Mouse (Mus musculus) hindbrain, embryonic 14.5 days (tissue): ENCODE data around the gene Cd52. TPM values are rescaled to one million over a fixed set of nuclear protein-coding genes. Genes with fewer than 3 reads are reported as not detected.

Experiments used
- ATAC-seq: fragments of 200-750 bp; cut with Nextera tagmentation; 2 replicates; pipeline ENCODE4 v1.8.0; 2017; ENCODE audit warnings: moderate number of reproducible peaks, mild to moderate bottlenecking, moderate TSS enrichment, moderate library complexity; ENCODE audit not compliant: low FRiP score
- DNase-seq: peaks from one replicate; pipeline ENCODE4 v3.0.0-alpha.2; 2015; ENCODE audit warnings: low spot score
- H3K27ac ChIP-seq: fragments of 300-500 bp; sonication (generic); 2 replicates; pipeline ENCODE4 v1.5.1; 2014; ENCODE audit warnings: mild to moderate bottlenecking, moderate library complexity
- H3K27me3 ChIP-seq: fragments of 300-500 bp; sonication (generic); 2 replicates; pipeline ENCODE4 v1.6.1; 2014; ENCODE audit warnings: mild to moderate bottlenecking, low read length, mixed read lengths; ENCODE audit not compliant: control insufficient read depth, insufficient read depth
- H3K36me3 ChIP-seq: fragments of 300-500 bp; sonication (generic); replicated peaks from 2 replicates; pipeline ENCODE4 v1.6.1; 2014; ENCODE audit not compliant: control insufficient read depth, insufficient read depth
- H3K4me1 ChIP-seq: fragments of 300-500 bp; sonication (generic); replicated peaks from 2 replicates; pipeline ENCODE4 v1.6.1; 2014; ENCODE audit warnings: antibody characterized with exemption, low read length, mixed read lengths; ENCODE audit not compliant: control insufficient read depth, insufficient read depth
- H3K4me2 ChIP-seq: fragments of 300-500 bp; sonication (generic); replicated peaks from 2 replicates; pipeline ENCODE4 v1.6.1; 2014; ENCODE audit warnings: mild to moderate bottlenecking, moderate library complexity
- H3K4me3 ChIP-seq: fragments of 300-500 bp; sonication (generic); replicated peaks from 2 replicates; pipeline ENCODE4 v1.5.1; 2014; ENCODE audit warnings: mild to moderate bottlenecking, low read length
- H3K9ac ChIP-seq: fragments of 300-500 bp; sonication (generic); 2 replicates; pipeline ENCODE4 v1.6.1; 2014
- H3K9me3 ChIP-seq: fragments of 300-500 bp; sonication (generic); 2 replicates; pipeline ENCODE4 v1.6.1; 2016; ENCODE audit warnings: low read length; ENCODE audit not compliant: control insufficient read depth
- WGBS: fragments of 180-500 bp; shearing (Covaris S2); extraction: QIAGEN DNeasy Blood & Tissue Kit; methylation state at CpG from one replicate; pipeline ENCODE4 v1.1.7; 2014; 5-methylcytosine and 5-hydroxymethylcytosine counted together
- polyA plus RNA-seq: library from polyadenylated mRNA; unstranded; fragments of >200 nt; fragmentation: Nextera tagmentation; extraction: Ambion mirVana; gene quantifications from 2 replicates; pipeline ENCODE4 v1.2.1, GENCODE M21; 2014

Gene Cd52
- polyA plus RNA-seq, 1 experiment from 2014 or later, result 2.4 TPM

- no peaks in the 10 kb centered on the region for H3K36me3 ChIP-seq
- H3K27ac ChIP-seq, result no peak overlapping the region
- 78% methylated on average over 6 of the region's 6 CpGs for WGBS
- no peak overlapping the region for H3K9ac ChIP-seq
- no peak for DNase-seq
- H3K27me3 ChIP-seq, result no peaks in the 10 kb centered on the region
- H3K4me1 ChIP-seq, result 0 out of 2 replicates have a peak, but pooled peaks cover 4% of the 10 kb centered on the region
- H3K4me3 ChIP-seq, result no peak overlapping the region
- no peak for ATAC-seq
- no peak overlapping the region for H3K4me2 ChIP-seq
- H3K9me3 ChIP-seq, result no peaks in the 10 kb centered on the region
Measured at GRCm38 (mm10) chr4:134120192-134120805, 25.4 kb upstream of the Cd52 start.

GRCm38 (mm10) chr4:134119644-134120043 is 24.8 kb upstream of the Cd52 start:
- Histone ChIP-seq H3K9ac (no peak overlapping the region), H3K27ac (no peak overlapping the region), H3K9me3 (no peaks in the 10 kb centered on the region), H3K4me1 (0 out of 2 replicates have a peak, but pooled peaks cover 4% of the 10 kb centered on the region), H3K4me2 (no peak overlapping the region), H3K4me3 (no peak overlapping the region), H3K27me3 (no peaks in the 10 kb centered on the region), H3K36me3 (no peaks in the 10 kb centered on the region)
- 62% methylated on average over 9 of the region's 9 CpGs for WGBS
- ATAC-seq, result no peak
- no peak for DNase-seq

GRCm38 (mm10) chr4:134119042-134119441 is 24.2 kb upstream of the Cd52 start:
- H3K9ac ChIP-seq, result no peak overlapping the region

GRCm38 (mm10) chr4:134118126-134118800 is 23.4 kb upstream of the Cd52 start:
- no peak overlapping the region for H3K9ac ChIP-seq
- no peak overlapping the region for H3K4me3 ChIP-seq
- H3K9me3 ChIP-seq, result no peaks in the 10 kb centered on the region
- H3K4me1 ChIP-seq, result no peaks in the 10 kb centered on the region
- DNase-seq, result no peak
- 82% methylated on average over 14 of the region's 14 CpGs for WGBS
- H3K4me2 ChIP-seq, result no peak overlapping the region
- H3K27ac ChIP-seq, result no peak overlapping the region
- no peaks in the 10 kb centered on the region for H3K36me3 ChIP-seq
- H3K27me3 ChIP-seq, result no peaks in the 10 kb centered on the region
- ATAC-seq, result no peak

More at GRCm38 (mm10) chr4:134119042-134119441, 24.2 kb upstream of the Cd52 start:
- WGBS, result 72% methylated on average over 5 of the region's 5 CpGs
- H3K36me3 ChIP-seq, result no peaks in the 10 kb centered on the region
- ATAC-seq, result no peak
- H3K27me3 ChIP-seq, result no peaks in the 10 kb centered on the region
- no peak overlapping the region for H3K4me3 ChIP-seq
- H3K27ac ChIP-seq, result no peak overlapping the region
- no peaks in the 10 kb centered on the region for H3K9me3 ChIP-seq
- no peak overlapping the region for H3K4me2 ChIP-seq
- 0 out of 2 replicates have a peak, but pooled peaks cover 2% of the 10 kb centered on the region for H3K4me1 ChIP-seq
- no peak for DNase-seq

GRCm38 (mm10) chr4:134117012-134117411 is 22.1 kb upstream of the Cd52 start:
- H3K36me3 ChIP-seq, result no peaks in the 10 kb centered on the region
- H3K4me2 ChIP-seq, result no peak overlapping the region
- no peaks in the 10 kb centered on the region for H3K4me1 ChIP-seq
- no peaks in the 10 kb centered on the region for H3K27me3 ChIP-seq
- H3K27ac ChIP-seq, result no peak overlapping the region
- H3K9me3 ChIP-seq, result no peaks in the 10 kb centered on the region
- no peak for DNase-seq
- H3K4me3 ChIP-seq, result no peak overlapping the region
- WGBS, result 86% methylated on average over 8 of the region's 8 CpGs
- no peak for ATAC-seq
- no peak overlapping the region for H3K9ac ChIP-seq

- no peak overlapping the region for H3K27ac ChIP-seq
- no peak overlapping the region for H3K4me2 ChIP-seq
- DNase-seq, result no peak
- no peaks in the 10 kb centered on the region for H3K9me3 ChIP-seq
- H3K4me1 ChIP-seq, result no peaks in the 10 kb centered on the region
- no peak overlapping the region for H3K4me3 ChIP-seq
- H3K9ac ChIP-seq, result no peak overlapping the region
- no peaks in the 10 kb centered on the region for H3K36me3 ChIP-seq
- no peak for ATAC-seq
- H3K27me3 ChIP-seq, result no peaks in the 10 kb centered on the region
- WGBS, result 93% methylated on average over 2 of the region's 2 CpGs
Measured at GRCm38 (mm10) chr4:134116501-134116900, 21.6 kb upstream of the Cd52 start.

- ATAC-seq, result no peak
- Histone ChIP-seq H3K4me3 (no peak overlapping the region), H3K36me3 (no peaks in the 10 kb centered on the region), H3K4me2 (no peak overlapping the region), H3K9ac (no peak overlapping the region), H3K4me1 (no peaks in the 10 kb centered on the region), H3K27ac (no peak overlapping the region), H3K27me3 (no peaks in the 10 kb centered on the region), H3K9me3 (no peaks in the 10 kb centered on the region)
- no peak for DNase-seq
- 91% methylated on average over 16 of the region's 16 CpGs for WGBS
Measured at GRCm38 (mm10) chr4:134115215-134116144, 20.6 kb upstream of the Cd52 start.

- 86% methylated on average over 4 of the region's 4 CpGs for WGBS
- no peak for ATAC-seq
Measured at GRCm38 (mm10) chr4:134114038-134114437, 19.2 kb upstream of the Cd52 start.

GRCm38 (mm10) chr4:134113356-134113994 is 18.6 kb upstream of the Cd52 start:
- ATAC-seq, result no peak
- DNase-seq, result no peak
- 53% methylated on average over 10 of the region's 10 CpGs for WGBS

More at GRCm38 (mm10) chr4:134114038-134114437, 19.2 kb upstream of the Cd52 start:
- Histone ChIP-seq H3K36me3 (no peaks in the 10 kb centered on the region), H3K9me3 (no peaks in the 10 kb centered on the region), H3K4me1 (no peaks in the 10 kb centered on the region), H3K27ac (no peak overlapping the region), H3K4me2 (no peak overlapping the region), H3K4me3 (no peak overlapping the region), H3K9ac (no peak overlapping the region), H3K27me3 (no peaks in the 10 kb centered on the region)
- DNase-seq, result no peak

More at GRCm38 (mm10) chr4:134113356-134113994, 18.6 kb upstream of the Cd52 start:
- H3K27me3 ChIP-seq, result no peaks in the 10 kb centered on the region
- H3K36me3 ChIP-seq, result no peaks in the 10 kb centered on the region
- no peak overlapping the region for H3K4me2 ChIP-seq
- H3K4me1 ChIP-seq, result no peaks in the 10 kb centered on the region
- H3K4me3 ChIP-seq, result no peak overlapping the region
- no peak overlapping the region for H3K9ac ChIP-seq
- no peaks in the 10 kb centered on the region for H3K9me3 ChIP-seq
- H3K27ac ChIP-seq, result no peak overlapping the region
